Mouse (Mus musculus): ENCODE measurements at regions not wholly inside any gene's neighbourhood (a gene's known extent, or its start where the extent isn't known, plus 50 kb on each side); places are given as distances from the start of the nearest gene placed in this dataset.

DNA sequence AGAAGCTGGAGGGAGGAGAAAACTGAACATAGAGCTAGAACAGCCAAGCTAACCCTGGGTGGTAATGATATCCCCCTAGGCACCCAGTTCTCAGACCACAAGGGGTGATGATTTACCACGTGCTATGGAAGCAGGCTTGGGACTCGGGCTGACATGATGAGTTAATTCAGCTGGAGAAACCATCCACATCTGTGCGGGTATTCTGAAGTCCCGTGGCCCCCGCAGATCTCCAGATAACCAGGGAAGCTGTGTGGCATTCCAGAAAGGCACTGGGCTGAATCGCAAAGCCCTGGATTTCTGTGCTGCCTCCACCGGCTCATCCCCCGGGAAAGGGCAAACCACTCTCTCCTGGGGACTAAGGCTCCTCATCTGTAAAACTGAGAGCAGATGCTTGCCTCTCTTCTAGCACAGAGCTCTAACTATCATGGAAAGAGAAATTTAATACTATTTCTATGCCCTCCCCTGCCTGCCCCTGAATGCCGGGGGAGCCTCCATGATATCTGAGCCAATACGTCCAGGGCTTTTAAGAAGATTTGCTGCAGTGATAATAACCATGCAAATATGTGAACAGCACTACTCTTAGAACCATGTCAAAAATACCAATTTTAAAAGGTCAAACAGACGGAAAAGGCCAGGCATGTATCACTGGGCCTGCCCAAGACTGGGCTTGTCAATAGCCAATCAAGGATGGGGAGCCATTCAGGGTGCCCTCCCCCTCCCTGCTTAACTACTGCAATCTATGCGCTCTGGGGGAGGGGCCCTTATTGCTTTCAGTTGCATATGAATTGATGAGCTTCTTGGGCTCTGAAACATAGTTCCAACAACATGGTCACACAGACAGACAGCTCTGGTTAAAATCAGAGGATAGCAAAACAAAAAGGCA is 255.5 kb downstream of the Sox4 start:
- Histone ChIP-seq H3K9ac (ENCODE audit: insufficient read depth, low read depth) (no peak overlapping the region), H3K36me3 (replicated peaks in 1 of 2; ENCODE audit: control insufficient read depth in 1 of 2, insufficient read depth in 1 of 2, low read length in 1 of 2) (no peaks in the 10 kb centered on the region), H3K27ac (ENCODE audit: insufficient read depth, low read depth) (no peak overlapping the region), H3K4me3 (replicated peaks in 1 of 3; ENCODE audit: low read depth in 2 of 3, low read length in 2 of 3, poor library complexity in 1 of 3) (no peak overlapping the region), H3K27me3 (replicated peaks) (no peaks in the 10 kb centered on the region), H3K4me1 (ENCODE audit: control insufficient read depth in 1 of 2, insufficient read depth in 2 of 2) (no peaks in the 10 kb centered on the region), H3K79me2 (replicated peaks; ENCODE audit: control insufficient read depth, extremely low read depth, insufficient read depth, poor library complexity, severe bottlenecking) (no peaks in the 10 kb centered on the region), H3K9me3 (replicated peaks; ENCODE audit: low read length) (no peaks in the 10 kb centered on the region), H3K4me2 (ENCODE audit: insufficient read depth, low read depth, poor library complexity, severe bottlenecking) (no peak overlapping the region)
- TF ChIP-seq RAD21 (IDR thresholded peaks at IDR 0.05; ENCODE audit: low read depth, low read length), result no peak
- TF ChIP-seq IRF4 (IDR thresholded peaks at IDR 0.05; ENCODE audit: low read depth, low read length), result no peak
- no peak for TF ChIP-seq NRF1 (IDR thresholded peaks at IDR 0.05; ENCODE audit: low read depth, low read length)
- no peak for TF ChIP-seq MAZ (IDR thresholded peaks at IDR 0.05; ENCODE audit: low read depth, low read length)
- no peak for TF ChIP-seq ZC3H11A (IDR thresholded peaks at IDR 0.05; ENCODE audit: low read depth, low read length)
- in situ Hi-C loops (cut with MboI; ENCODE audit: low pct_ligation_motif_present, low pct_unique_long_range_greater_than_20kb, low sequenced_read_pairs) (no loop called here), dilution Hi-C loops (cut with MboI; ENCODE audit: extremely low pct_ligation_motif_present, extremely low pct_unique_long_range_greater_than_20kb, low sequenced_read_pairs) (no loop called here)
- DNase-seq (ENCODE audit: extremely low read depth), result no peak

DNA sequence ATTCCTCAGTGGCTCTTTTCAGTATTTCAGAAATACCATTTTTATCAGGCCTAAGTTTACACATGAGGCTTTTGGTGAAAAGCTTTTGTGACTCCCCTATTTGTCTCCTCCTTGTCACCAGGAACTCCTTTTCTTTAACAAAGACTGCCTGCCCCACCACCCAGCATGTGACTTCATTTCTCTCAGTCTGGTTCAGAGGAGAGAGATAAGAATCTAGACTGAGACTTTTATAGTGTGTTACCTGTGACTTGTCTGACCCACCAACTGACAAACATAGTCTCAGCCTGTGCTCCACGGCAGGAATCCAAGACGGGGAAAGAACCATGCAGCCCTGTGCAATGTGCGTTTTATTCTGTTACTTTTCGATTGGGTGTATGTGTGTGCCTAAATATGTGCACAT is 260.4 kb downstream of the Sox4 start:
- Histone ChIP-seq H3K36me3 (replicated peaks in 1 of 2; ENCODE audit: control insufficient read depth in 1 of 2, insufficient read depth in 1 of 2, low read length in 1 of 2) (no peaks in the 10 kb centered on the region), H3K4me3 (replicated peaks in 1 of 3; ENCODE audit: low read depth in 2 of 3, low read length in 2 of 3, poor library complexity in 1 of 3) (no peak overlapping the region), H3K27me3 (replicated peaks) (no peaks in the 10 kb centered on the region), H3K4me1 (ENCODE audit: control insufficient read depth in 1 of 2, insufficient read depth in 2 of 2) (no peaks in the 10 kb centered on the region), H3K27ac (ENCODE audit: insufficient read depth, low read depth) (no peak overlapping the region), H3K79me2 (replicated peaks; ENCODE audit: control insufficient read depth, extremely low read depth, insufficient read depth, poor library complexity, severe bottlenecking) (no peaks in the 10 kb centered on the region), H3K4me2 (ENCODE audit: insufficient read depth, low read depth, poor library complexity, severe bottlenecking) (no peak overlapping the region), H3K9me3 (replicated peaks; ENCODE audit: low read length) (no peaks in the 10 kb centered on the region), H3K9ac (ENCODE audit: insufficient read depth, low read depth) (no peak overlapping the region)
- no peak for TF ChIP-seq PAX5 (IDR thresholded peaks at IDR 0.05; ENCODE audit: low read length)
- no peak for TF ChIP-seq ZMIZ1 (IDR thresholded peaks at IDR 0.05; ENCODE audit: low read depth, low read length)
- TF ChIP-seq POLR2AphosphoS2 (IDR thresholded peaks at IDR 0.05; ENCODE audit: low read depth, low read length), result no peak
- no peak for TF ChIP-seq KAT2A (IDR thresholded peaks at IDR 0.05; ENCODE audit: insufficient replicate concordance, low read length)
- no peak for DNase-seq (ENCODE audit: extremely low read depth)
- in situ Hi-C loops (cut with MboI; ENCODE audit: low pct_ligation_motif_present, low pct_unique_long_range_greater_than_20kb, low sequenced_read_pairs), result no loop called here
- dilution Hi-C loops (cut with MboI; ENCODE audit: extremely low pct_ligation_motif_present, extremely low pct_unique_long_range_greater_than_20kb, low sequenced_read_pairs), result no loop called here

DNA sequence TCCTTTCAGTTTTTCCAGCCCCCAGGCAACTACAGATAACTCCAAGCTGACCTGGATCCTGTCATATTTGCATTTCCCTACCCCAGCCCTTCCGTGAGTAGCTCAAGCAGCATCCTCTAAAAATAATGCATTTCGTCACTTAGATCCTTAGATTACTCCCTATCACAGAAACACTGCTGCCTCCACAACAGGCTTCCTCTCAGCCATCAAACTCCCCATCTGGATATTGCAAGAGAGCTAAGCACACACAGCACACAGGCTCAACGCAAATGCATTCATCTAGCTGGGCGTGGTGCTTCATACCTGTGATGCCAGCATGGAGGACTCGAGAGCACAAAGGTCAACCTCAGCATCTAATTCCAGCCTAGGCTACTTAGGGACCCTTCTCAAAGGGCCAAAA is 260.9 kb downstream of the Sox4 start:
- dilution Hi-C loops (cut with MboI; ENCODE audit: extremely low pct_ligation_motif_present, extremely low pct_unique_long_range_greater_than_20kb, low sequenced_read_pairs), result no loop called here

More for the DNA sequence above, 260.9 kb downstream of the Sox4 start:
- H3K9me3 ChIP-seq (replicated peaks; ENCODE audit: low read length), result no peaks in the 10 kb centered on the region
- H3K4me2 ChIP-seq (ENCODE audit: insufficient read depth, low read depth, poor library complexity, severe bottlenecking), result no peak overlapping the region
- H3K79me2 ChIP-seq (replicated peaks; ENCODE audit: control insufficient read depth, extremely low read depth, insufficient read depth, poor library complexity, severe bottlenecking), result no peaks in the 10 kb centered on the region
- TF ChIP-seq KAT2A (IDR thresholded peaks at IDR 0.05; ENCODE audit: insufficient replicate concordance, low read length), result no peak
- TF ChIP-seq USF2 (conservative IDR thresholded peaks at IDR 0.05; ENCODE audit: low read depth, low read length), result no peak
- no peak for TF ChIP-seq MEF2A (IDR thresholded peaks at IDR 0.05; ENCODE audit: borderline replicate concordance, low read depth, low read length)
- no peak for TF ChIP-seq ZC3H11A (IDR thresholded peaks at IDR 0.05; ENCODE audit: low read depth, low read length)
- TF ChIP-seq ELF1 (IDR thresholded peaks at IDR 0.05; ENCODE audit: low read depth, low read length), result no peak
- no peak for TF ChIP-seq BHLHE40 (IDR thresholded peaks at IDR 0.05; ENCODE audit: low read depth, low read length)
- TF ChIP-seq ZNF384 (IDR thresholded peaks at IDR 0.05; ENCODE audit: low read depth, low read length), result no peak
- TF ChIP-seq MYC (IDR thresholded peaks at IDR 0.05; ENCODE audit: low read depth, low read length), result no peak
- no peak for TF ChIP-seq CTCF (conservative IDR thresholded peaks at IDR 0.05 in 1 of 2, IDR thresholded peaks at IDR 0.05 in 1 of 2; ENCODE audit: low read depth in 2 of 2, low read length in 2 of 2)
- TF ChIP-seq TCF12 (IDR thresholded peaks at IDR 0.05; ENCODE audit: low read depth, low read length), result no peak
- TF ChIP-seq POLR2A (IDR thresholded peaks at IDR 0.05; ENCODE audit: low read depth, low read length), result no peak
- no peaks in the 10 kb centered on the region for H3K36me3 ChIP-seq (replicated peaks in 1 of 2; ENCODE audit: control insufficient read depth in 1 of 2, insufficient read depth in 1 of 2, low read length in 1 of 2)
- in situ Hi-C loops (cut with MboI; ENCODE audit: low pct_ligation_motif_present, low pct_unique_long_range_greater_than_20kb, low sequenced_read_pairs), result no loop called here
- DNase-seq (ENCODE audit: extremely low read depth), result no peak
- no peaks in the 10 kb centered on the region for H3K4me1 ChIP-seq (ENCODE audit: control insufficient read depth in 1 of 2, insufficient read depth in 2 of 2)
- H3K9ac ChIP-seq (ENCODE audit: insufficient read depth, low read depth), result no peak overlapping the region
- H3K27me3 ChIP-seq (replicated peaks), result no peaks in the 10 kb centered on the region
- H3K27ac ChIP-seq (ENCODE audit: insufficient read depth, low read depth), result no peak overlapping the region
- H3K4me3 ChIP-seq (replicated peaks in 1 of 3; ENCODE audit: low read depth in 2 of 3, low read length in 2 of 3, poor library complexity in 1 of 3), result no peak overlapping the region

All from CH12.LX (cell line).